Mouse (Mus musculus): ENCODE measurements around the gene Dclre1a.

The Dclre1a gene

GRCm38 (mm10) chr19:56547456-56548229 is at the start of gene Dclre1a:
TSS of gene Dclre1a (minus strand) at chr19:56548222.
- DNase-seq, result peak; percentile 62

- no peak for DNase-seq
Observed at GRCm38 (mm10) chr19:56592472-56592871, 44.5 kb upstream of the Dclre1a start.

- no peak for DNase-seq
Observed at GRCm38 (mm10) chr19:56590250-56590649, 42.2 kb upstream of the Dclre1a start.

GRCm38 (mm10) chr19:56589455-56589854 is 41.4 kb upstream of the Dclre1a start:
- DNase-seq, result no peak

GRCm38 (mm10) chr19:56589008-56589407 is 41.0 kb upstream of the Dclre1a start:
- DNase-seq, result no peak

DNA sequence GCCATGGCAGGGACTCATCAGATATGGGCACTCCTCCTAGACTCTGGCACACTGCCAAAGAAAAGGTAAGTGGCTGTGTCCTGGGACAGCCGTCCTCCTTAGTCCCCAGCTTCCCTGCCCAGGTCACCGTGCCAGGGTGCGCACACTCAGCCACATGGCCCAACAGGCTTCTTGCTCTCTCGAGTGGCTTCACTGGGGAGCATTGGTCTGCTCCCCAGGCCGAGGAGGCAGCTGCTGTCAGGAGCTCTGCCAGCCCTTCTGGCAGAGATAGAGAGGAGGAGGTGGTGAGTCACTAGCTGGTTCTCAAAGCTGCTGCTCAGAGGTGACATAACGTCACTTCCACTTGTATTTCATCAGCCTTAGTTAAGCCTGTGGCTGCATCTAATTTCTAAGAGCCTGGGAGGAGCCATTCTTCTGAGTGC is 40.2 kb upstream of the Dclre1a start:
- DNase-seq, result peak; percentile 38

- no peak for DNase-seq
Observed at GRCm38 (mm10) chr19:56586320-56586719, 38.3 kb upstream of the Dclre1a start.

DNA sequence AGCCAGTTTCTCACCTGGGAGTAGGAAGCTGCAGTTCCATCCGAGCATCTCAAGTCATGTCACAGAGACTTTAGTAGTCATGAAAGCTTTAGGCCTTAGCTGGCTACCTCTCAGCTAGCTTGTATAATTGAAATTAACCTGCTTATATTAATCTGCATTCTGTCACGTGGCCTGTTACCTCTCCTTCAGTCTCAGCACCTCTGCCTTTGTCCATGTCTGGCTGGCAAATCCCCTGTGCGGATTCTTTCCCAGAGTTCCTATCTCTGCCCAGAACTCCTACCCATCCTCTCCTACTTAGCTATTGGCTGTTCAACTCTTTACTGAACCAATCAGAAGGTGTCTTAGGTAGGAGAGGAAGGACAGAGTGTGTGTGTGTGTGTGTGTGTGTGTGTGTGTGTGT is 36.3 kb upstream of the Dclre1a start:
- DNase-seq, result no peak

- no peak for DNase-seq
Observed at GRCm38 (mm10) chr19:56583785-56584184, 35.8 kb upstream of the Dclre1a start.

DNA sequence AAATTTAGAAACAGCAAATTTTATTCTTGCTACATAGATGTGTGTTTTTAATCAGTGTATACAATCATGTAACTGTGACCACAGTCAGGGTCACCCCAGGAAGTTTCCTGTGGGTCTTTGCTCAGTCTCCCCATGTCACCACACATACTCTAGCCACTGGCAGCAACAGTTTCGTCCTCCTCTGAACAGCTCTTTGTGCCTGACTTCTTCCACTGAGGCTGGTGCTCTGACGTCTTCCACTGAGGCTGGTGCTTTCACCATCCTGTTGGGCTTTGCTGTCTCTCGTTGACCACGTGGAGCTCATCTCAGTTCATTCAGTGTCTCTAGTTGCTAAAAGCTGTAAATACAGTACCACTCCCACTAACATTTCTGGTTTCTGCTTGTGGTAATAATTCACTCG is 34.0 kb upstream of the Dclre1a start:
- DNase-seq, result no peak

GRCm38 (mm10) chr19:56577801-56578200 is 29.8 kb upstream of the Dclre1a start:
- no peak for DNase-seq

DNA sequence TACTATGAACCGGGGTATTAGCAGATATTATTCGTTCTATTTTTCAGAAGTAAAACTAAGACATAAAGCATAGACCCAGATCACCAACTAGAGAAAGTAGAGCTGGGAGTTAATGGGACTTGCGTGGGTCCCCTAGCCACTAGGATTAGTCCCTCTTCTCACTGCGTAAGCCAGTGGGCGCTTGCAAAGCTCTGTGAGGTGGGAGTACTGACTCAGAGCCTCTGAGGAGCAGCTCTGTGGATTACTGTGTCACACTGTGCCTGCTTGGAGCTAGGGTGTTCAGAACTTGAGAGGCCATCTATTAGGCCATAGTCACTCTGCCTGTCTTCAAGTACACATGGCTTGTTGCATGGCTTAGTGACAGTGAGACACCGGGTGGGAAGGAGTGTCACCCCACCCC is 25.2 kb upstream of the Dclre1a start:
- DNase-seq, result no peak

DNA sequence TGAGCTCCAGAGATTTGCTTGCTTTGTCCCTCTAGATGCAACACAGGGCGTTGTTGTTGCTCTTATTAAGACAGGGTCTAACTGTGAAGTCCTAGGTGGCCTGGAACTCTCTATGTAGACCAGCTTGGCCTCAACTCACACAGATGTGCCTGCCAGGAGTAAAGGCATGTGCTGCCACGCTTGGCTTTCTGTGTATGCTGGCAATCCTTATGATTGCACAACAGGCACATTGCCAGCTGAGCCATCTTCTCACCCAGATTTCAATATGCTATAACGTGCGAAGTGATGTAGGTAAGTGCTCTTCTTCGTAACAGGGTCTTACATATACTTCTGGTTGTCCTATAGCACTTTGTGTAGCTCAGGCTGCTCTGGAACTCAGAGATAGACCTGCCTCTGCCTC is 23.9 kb upstream of the Dclre1a start:
- DNase-seq, result no peak

GRCm38 (mm10) chr19:56571234-56571633 is 23.2 kb upstream of the Dclre1a start:
- no peak for DNase-seq

DNA sequence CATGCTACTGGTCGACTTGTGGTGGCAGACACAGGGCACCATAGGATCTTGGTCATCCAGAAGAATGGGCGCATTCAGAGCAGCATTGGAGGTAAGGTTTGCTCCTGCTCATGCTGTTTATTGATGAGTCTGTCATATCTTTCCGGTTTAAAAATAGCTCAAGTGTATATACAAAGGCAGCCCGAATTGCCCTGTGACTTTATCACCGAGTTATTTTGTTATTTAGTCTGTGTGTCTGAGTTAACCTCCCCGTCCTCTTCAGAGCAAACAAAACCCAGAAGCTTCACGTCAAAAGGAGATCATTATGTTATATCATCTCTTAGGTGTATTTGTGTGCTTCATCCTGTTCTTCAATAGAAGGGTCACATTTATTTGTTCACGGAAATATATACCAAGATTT is 22.8 kb upstream of the Dclre1a start:
- no peak for DNase-seq

- DNase-seq, result no peak
Observed at GRCm38 (mm10) chr19:56566940-56567339, 18.9 kb upstream of the Dclre1a start.

DNA sequence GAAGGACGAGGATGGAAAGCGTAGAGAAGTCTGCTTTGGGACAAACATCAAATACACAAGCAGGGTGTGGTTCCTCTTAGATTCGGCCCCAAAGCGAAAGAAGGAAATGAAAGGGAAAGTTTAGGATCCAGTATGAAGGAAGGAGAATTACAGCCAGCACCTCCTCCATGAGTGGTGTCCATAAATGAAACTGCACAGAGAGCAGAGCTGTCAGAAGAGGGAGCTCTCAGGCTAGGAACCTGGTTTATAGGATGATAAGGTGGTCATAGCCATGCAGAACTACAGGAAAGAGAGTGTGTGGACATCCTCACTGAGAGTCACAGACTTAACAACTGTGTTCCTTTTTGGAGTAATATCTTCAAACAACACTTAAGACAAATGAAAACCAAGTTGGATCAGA is 18.0 kb upstream of the Dclre1a start:
- no peak for DNase-seq

- DNase-seq, result no peak
Observed at GRCm38 (mm10) chr19:56565358-56565757, 17.3 kb upstream of the Dclre1a start.

- DNase-seq, result no peak
Observed at GRCm38 (mm10) chr19:56563469-56563868, 15.4 kb upstream of the Dclre1a start.

GRCm38 (mm10) chr19:56562433-56563138 is 14.6 kb upstream of the Dclre1a start:
- DNase-seq, result no peak

DNA sequence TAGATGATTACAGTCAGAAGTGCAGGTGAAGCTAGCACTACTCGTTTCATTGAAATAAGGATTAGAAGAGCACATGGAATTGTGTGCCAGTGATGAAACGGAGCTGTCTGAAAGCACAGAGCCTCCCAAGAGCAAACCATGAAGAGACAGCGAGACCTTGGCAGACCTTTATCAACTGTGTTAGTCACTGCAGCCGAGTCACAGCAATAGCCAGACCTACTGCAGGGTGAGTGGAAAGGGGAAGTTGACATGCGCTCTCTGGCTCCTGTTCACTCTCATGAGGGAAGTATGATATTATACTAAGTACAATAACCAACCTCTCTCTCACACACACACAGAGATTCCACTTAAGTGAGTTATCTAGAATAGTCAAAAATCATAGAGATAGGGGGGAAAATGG is 8.0 kb upstream of the Dclre1a start:
- no peak for DNase-seq

DNA sequence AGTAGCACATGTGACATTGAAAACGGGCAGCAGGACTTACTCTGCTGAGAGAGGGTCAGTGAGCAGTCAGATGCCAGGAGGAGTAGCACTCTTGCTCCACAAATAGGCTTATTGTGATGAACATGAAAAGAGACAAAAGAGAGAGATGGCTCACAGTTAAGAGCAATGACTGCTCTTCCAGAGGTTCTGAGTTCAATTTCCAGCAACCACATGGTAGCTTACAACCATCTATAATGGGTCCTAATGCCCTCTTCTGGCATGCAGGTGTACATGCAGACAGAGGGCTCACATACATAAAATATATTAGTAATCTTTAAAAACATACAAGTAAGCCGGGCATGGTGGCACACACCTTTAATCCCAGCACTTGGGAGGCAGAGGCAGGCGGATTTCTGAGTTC is 5.2 kb upstream of the Dclre1a start:
- DNase-seq, result no peak

DNA sequence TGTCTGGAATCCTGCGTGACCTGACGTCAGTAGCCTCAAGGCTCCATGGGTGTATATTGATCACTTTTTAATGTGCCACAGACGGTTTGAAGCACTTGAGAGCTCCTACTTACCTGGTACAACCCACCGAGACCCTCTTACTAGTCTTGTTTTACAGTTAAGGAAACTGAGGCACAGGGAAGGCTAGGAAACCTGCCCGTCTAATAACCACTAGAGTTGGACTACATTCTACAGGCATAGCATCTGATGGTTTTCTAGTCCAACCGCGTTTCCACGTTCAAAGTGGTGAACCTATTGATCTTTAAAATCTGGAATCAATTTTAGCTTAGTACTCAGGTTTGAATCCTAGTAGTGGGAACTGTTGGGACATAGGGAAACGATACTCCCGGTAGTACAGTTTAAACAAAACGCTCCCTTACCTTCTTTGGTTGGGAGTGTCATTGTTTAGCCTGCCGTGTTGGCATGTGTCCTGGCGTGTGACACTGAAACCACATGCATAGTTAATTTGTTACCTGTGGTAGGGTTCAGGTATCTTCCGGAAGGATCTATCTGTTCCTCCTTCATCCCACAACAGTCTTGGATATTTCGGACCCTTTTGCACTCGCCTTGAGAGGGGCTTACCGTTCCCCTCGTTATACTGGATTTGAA is 1.1 kb upstream of the Dclre1a start:
- no peak for DNase-seq

All from cerebellum, adult 11 months (tissue).